Mouse (Mus musculus): ENCODE data around the gene Rab11fip3. TPM values are rescaled to one million over a fixed set of nuclear protein-coding genes. Genes with fewer than 3 reads are reported as not detected.
"Not testable (repeated sequence)": the region's sequence is repeated elsewhere in the genome, so short reads cannot be mapped to it uniquely, and the experiment has no call there.

The Rab11fip3 gene
- polyA plus RNA-seq, 1 experiment from 2014 or later: 43.1 TPM

DNA sequence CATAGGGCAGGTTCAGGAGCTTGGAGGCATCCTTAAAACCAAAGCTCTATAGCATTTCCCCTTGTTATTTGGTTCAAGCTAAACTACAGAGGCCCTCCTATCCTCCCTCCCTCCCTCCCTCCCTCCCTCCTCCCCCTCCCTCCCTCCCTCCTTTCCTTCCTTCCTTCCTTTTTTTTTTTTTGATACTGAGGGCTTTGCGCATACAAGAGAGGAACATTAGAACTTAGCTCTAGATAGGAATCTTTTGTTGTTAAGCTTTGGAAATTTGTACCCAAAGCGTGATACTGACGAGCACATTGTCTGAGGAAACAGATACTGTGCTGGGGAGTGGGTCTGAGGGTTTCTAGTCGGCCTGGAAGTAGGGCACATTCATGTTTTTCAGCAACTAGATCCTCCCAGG lies 36.3 kb upstream of the Rab11fip3 start:
- Histone ChIP-seq H3K4me1 (peaks cover 1% of the 10 kb centered on the region), H3K27ac (replicated peaks) (no peak overlapping the region), H3K27me3 (peaks cover 9% of the 10 kb centered on the region), H3K9me3 (no peaks in the 10 kb centered on the region), H3K4me3 (no peak overlapping the region), H3K36me3 (no peaks in the 10 kb centered on the region), H3K9ac (replicated peaks) (no peak overlapping the region), H3K4me2 (replicated peaks) (no peak overlapping the region)
- no peak for ATAC-seq (ENCODE audit: low FRiP score, low read depth)
- WGBS: 77% methylated on average over 4 of the region's 4 CpGs

DNA sequence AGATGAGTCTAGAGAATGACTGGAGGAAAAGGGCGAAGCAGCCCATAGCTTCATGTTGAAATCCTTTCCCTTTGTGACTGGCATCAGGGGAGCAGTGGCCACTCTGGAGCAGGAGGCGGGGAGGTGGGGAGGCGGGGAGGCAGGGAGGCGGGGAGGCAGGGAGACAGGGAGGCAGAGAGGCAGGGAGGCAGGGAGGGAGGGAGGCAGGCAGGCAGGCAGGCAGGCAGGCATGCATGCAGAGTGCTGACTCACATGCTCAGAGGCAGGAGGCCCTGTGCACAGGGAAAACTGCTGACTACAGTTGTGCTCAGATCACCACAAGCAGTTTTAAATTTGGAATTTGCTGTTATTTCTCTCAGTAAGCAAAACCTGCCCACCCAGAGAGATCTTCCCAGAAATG lies 32.1 kb upstream of the Rab11fip3 start:
- no peaks in the 10 kb centered on the region for H3K36me3 ChIP-seq
- no peaks in the 10 kb centered on the region for H3K9me3 ChIP-seq
- ATAC-seq (ENCODE audit: low FRiP score, low read depth): no peak
- H3K27ac ChIP-seq (replicated peaks): no peak overlapping the region
- no peaks in the 10 kb centered on the region for H3K27me3 ChIP-seq
- H3K4me3 ChIP-seq: no peak overlapping the region
- H3K4me2 ChIP-seq (replicated peaks): no peak overlapping the region
- 63% methylated on average over 3 of the region's 4 CpGs for WGBS
- H3K9ac ChIP-seq (replicated peaks): no peak overlapping the region
- H3K4me1 ChIP-seq: no peaks in the 10 kb centered on the region

DNA sequence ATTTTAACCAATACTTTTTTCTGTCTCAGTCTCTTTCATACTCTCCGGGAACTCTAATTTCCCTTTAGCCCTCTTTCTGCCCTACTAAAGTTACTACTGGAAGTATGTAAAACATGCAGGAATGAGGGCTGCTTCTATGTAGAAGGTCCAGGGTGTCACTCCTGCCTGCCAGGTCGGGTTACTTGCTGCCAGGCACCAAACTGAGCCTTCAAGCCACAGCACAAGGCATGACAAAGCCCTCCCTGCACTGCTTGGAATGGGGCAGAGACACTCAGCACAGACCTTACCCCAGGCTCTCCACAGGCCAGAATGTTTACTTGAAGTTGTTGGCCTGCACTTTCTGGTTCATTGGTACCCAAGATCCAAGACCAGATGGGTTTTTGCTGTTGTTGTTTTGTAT lies 30.8 kb upstream of the Rab11fip3 start:
- ATAC-seq (ENCODE audit: low FRiP score, low read depth): no peak
- no peak overlapping the region for H3K4me3 ChIP-seq
- 30% methylated on average over 2 of the region's 2 CpGs for WGBS

DNA sequence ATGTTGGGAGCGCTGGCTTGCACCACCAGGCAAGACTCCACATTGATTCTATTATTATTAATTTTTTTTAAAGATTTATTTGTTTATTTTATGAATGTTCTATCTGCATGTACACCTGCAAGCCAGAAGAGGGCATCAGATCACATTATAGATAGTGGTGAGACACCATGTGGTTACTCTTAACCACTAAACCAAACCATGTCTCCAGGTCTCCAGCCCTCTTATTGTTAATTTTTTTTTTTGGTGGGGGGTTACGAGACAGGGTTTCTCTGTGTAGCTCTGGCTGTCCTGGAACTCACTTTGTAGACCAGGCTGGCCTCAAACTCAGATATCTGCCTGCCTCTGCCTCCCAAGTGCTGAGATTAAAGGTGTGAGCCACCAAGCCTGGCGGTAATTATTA lies 30.0 kb upstream of the Rab11fip3 start:
- H3K9ac ChIP-seq (replicated peaks); H3K9me3 ChIP-seq; H3K27me3 ChIP-seq; H3K4me2 ChIP-seq (replicated peaks); ATAC-seq (ENCODE audit: low FRiP score, low read depth); H3K36me3 ChIP-seq; H3K4me3 ChIP-seq; H3K27ac ChIP-seq (replicated peaks): not testable (repeated sequence)
- peaks cover 12% of the 10 kb centered on the region for H3K4me1 ChIP-seq
- 62% methylated on average over 3 of the region's 3 CpGs for WGBS

More for the DNA sequence above, 30.8 kb upstream of the Rab11fip3 start:
- Histone ChIP-seq H3K27me3 (no peaks in the 10 kb centered on the region), H3K9me3 (no peaks in the 10 kb centered on the region), H3K4me2 (replicated peaks) (no peak overlapping the region), H3K27ac (replicated peaks) (no peak overlapping the region), H3K36me3 (no peaks in the 10 kb centered on the region), H3K4me1 (peaks cover 3% of the 10 kb centered on the region; the same call in 1 of the 2 replicates), H3K9ac (replicated peaks) (no peak overlapping the region)

DNA sequence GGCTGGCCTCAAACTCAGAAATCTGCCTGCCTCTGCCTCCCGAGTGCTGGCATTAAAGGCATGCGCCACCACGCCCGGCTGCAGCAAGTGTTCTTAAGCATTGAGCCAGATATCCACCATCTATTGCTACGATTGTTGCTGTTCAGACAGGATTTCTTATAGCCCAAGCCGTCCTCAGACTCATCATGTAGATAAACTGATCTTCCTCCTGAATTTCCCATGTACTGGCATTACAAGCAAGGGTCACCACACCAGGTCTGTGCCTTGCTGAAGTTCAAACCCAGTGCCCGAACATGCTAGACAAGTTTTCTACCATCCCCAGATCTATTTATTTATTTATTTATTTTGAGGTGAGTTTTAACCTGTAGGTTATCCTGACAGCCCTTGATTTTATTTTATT lies 29.1 kb upstream of the Rab11fip3 start:
- WGBS: 92% methylated on average over 7 of the region's 7 CpGs
- no peak overlapping the region for H3K4me3 ChIP-seq
- ATAC-seq (ENCODE audit: low FRiP score, low read depth): no peak

DNA sequence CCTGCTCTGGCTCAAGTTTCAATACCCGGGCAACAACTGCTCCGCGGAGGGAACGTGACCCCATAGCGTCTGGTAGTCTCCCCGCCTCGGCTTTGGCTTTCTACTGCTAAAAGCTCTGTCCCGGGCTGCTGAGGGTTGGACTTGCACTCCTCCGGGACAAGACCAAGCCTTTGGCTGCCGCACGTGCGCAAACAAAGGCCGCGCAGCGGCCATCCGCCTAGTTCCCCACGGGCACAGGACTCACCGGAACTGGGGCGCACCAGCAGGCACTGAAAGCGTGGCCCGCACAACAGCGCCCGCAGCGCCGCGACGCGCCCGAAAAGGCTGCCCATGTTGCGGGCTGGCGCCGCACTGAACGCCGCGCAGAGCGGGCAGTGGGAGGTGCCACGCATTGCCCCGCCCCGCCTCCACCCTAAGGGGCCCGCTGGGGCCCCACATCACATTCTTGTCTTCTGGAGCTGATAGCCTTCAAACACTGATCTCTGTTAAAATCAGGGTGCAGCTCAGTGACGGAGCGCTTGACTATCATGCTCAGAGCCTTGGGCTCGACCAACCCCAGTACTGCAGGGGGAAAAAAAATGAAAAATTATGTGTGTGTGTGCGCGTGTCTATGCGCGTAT lies 25.9 kb upstream of the Rab11fip3 start, which contains the start of gene Nme4:
Nme4 (minus strand) TSS at position 482 of the 620 bp plus-strand sequence.
- Histone ChIP-seq H3K27ac (replicated peaks) (peak within 1 kb of the TSS; percentile 63; the same call in 1 of the 2 replicates), H3K9me3 (no peaks in the 10 kb centered on the region), H3K27me3 (no peaks in the 10 kb centered on the region), H3K4me2 (replicated peaks) (peak within 1 kb of the TSS; percentile 69), H3K9ac (replicated peaks) (peak within 1 kb of the TSS; percentile 78), H3K36me3 (peaks cover 14% of the 10 kb centered on the region), H3K4me3 (peak within 1 kb of the TSS; percentile 60), H3K4me1 (peaks cover 14% of the 10 kb centered on the region)
- peak; percentile 78 for ATAC-seq (ENCODE audit: low FRiP score, low read depth)
- 3% methylated on average over 47 of the region's 47 CpGs for WGBS

More for the DNA sequence above, 29.1 kb upstream of the Rab11fip3 start:
- Histone ChIP-seq H3K4me1 (peaks cover 14% of the 10 kb centered on the region), H3K9me3 (no peaks in the 10 kb centered on the region), H3K27me3 (no peaks in the 10 kb centered on the region), H3K36me3 (no peaks in the 10 kb centered on the region), H3K9ac (replicated peaks) (no peak overlapping the region), H3K4me2 (replicated peaks) (no peak overlapping the region), H3K27ac (replicated peaks) (no peak overlapping the region)

DNA sequence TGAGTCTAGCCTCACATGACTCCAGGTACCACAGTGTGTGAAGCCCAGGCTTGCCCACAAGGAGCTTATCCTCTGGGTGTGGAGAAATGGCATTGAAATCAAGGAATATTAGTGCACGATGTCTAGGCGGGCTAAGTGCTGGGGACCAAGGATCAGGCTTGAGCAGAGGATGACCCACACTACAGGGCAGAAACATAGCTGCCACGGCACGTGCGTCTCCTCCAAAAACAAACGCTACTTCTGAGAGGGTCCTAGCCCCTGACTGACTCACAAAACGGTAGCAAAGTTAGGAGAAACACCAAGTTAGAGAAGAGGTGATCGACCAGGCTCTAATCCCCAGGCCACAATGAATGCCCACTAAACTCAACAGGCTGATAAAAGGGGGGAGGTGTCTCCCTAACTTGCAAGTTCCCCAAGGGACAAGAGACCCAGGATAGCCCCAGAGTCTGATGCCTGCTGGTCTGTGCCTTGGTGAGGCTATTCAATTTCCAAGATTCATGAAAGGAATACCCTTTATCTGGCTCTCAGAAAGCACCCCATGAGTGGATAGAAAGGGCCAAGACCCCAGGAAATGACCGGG lies 25.3 kb upstream of the Rab11fip3 start:
- 31% methylated on average over 9 of the region's 9 CpGs for WGBS
- no peak for ATAC-seq (ENCODE audit: low FRiP score, low read depth)
- Histone ChIP-seq H3K4me2 (replicated peaks) (peak overlapping the region; percentile 69), H3K27me3 (no peaks in the 10 kb centered on the region), H3K9ac (replicated peaks) (peak overlapping the region; percentile 78), H3K9me3 (no peaks in the 10 kb centered on the region), H3K4me3 (peak overlapping the region; percentile 60), H3K4me1 (peaks cover 19% of the 10 kb centered on the region), H3K27ac (replicated peaks) (0 out of 2 replicates have a peak overlapping the region, but pooled peaks have one; percentile 63), H3K36me3 (peaks cover 14% of the 10 kb centered on the region)

DNA sequence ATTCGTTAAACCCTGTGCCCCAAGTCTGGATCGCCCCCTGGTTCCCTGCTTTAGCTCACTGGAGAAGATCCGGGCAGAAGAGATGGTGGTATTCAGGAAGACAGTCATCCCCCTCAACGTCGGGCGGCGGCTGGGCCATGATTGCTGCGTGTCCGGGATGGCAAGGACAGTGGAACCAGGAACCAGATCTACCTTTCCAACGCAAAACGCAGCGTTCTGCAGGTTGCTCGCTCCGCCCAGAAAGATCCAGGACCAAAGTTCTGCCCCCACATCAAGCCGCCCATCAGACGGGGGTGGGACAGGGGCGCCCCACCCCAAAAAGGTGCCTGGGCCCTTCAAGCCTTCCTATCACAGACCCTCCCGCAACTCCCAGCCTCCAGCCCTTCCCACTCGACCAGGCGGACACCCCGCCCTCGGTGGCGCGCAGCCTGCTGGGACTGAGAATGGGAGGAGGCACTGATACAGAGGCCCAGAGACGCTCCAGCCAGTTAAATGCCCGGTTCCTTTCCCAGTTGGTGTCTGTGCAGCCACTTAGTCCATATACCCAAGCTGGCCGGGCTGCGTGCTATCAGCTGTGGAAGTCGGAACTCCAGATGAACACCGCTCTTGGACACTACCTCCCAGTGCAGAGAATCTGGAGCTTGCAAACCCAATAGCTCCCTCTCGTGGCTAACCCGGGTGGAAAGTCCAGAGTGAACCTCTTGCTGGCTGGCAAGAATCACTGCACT lies 20.7 kb upstream of the Rab11fip3 start, which contains the start of gene Decr2:
Decr2 (minus strand) TSS at position 433 of the 728 bp plus-strand sequence.
- Histone ChIP-seq H3K27ac (replicated peaks) (peak within 1 kb of the TSS; percentile 59), H3K27me3 (no peaks in the 10 kb centered on the region), H3K36me3 (peaks cover 14% of the 10 kb centered on the region), H3K9me3 (no peaks in the 10 kb centered on the region), H3K4me2 (replicated peaks) (peak within 1 kb of the TSS; percentile 91), H3K4me1 (peaks cover 16% of the 10 kb centered on the region), H3K4me3 (peak within 1 kb of the TSS; percentile 54), H3K9ac (replicated peaks) (peak within 1 kb of the TSS; percentile 78)
- peak; percentile 86 for ATAC-seq (ENCODE audit: low FRiP score, low read depth)
- WGBS: 3% methylated on average over 32 of the region's 32 CpGs

DNA sequence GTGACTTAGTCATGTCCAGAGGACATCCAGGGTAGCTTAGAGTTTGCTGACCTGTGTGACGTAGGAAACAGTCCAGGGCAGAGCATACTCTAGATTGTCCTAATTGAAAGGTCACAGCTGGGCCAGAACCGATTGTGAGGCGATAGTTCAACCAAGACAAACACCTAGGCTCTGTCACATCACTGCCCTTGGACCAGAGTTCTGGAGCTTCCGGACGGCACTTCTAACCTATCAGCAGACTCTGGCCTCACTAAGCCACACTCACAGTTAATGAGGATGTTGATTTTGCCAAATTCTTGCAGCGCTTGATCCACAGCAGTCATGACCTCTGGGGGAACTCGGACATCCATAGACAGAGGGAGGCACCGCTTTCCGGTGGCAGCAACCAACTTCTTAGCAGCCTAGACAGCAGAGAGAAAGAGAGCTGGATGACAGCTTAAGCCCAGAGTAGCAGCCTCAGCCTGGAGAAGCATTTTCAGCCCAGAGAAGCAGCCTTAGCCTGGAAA lies 17.8 kb upstream of the Rab11fip3 start:
- Histone ChIP-seq H3K9ac (replicated peaks) (no peak overlapping the region), H3K27me3 (no peaks in the 10 kb centered on the region), H3K4me1 (peaks cover 6% of the 10 kb centered on the region), H3K36me3 (peaks cover 7% of the 10 kb centered on the region), H3K27ac (replicated peaks) (no peak overlapping the region), H3K4me2 (replicated peaks) (no peak overlapping the region), H3K9me3 (no peaks in the 10 kb centered on the region), H3K4me3 (no peak overlapping the region)
- WGBS: 87% methylated on average over 9 of the region's 9 CpGs
- ATAC-seq (ENCODE audit: low FRiP score, low read depth): no peak

DNA sequence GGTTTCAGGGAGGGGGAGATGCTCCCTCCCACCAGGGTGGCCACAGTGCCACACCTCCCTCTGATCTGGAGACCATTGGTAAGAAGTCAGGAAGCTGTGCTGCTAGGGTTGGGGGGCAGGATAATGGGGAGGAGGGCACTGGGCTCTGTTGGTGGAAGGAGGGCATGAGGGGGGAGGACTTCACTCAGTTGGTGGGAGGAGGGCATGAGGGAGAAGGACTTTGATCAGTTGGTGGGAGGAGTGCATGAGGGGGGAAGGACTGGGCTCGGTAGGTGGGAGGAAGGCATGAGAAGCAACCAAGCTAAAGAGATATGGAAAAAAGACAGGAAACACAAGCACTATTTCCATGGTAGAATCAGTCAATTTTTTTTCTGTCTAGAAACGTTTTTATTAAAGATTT lies 11.5 kb upstream of the Rab11fip3 start:
- Histone ChIP-seq H3K27me3 (no peaks in the 10 kb centered on the region), H3K9ac (replicated peaks) (no peak overlapping the region), H3K4me2 (replicated peaks) (no peak overlapping the region), H3K9me3 (no peaks in the 10 kb centered on the region), H3K4me1 (no peaks in the 10 kb centered on the region), H3K4me3 (no peak overlapping the region), H3K36me3 (peaks cover 5% of the 10 kb centered on the region; the same call in 1 of the 2 replicates), H3K27ac (replicated peaks) (no peak overlapping the region)
- 41% methylated on average over 2 of the region's 2 CpGs for WGBS
- ATAC-seq (ENCODE audit: low FRiP score, low read depth): no peak

DNA sequence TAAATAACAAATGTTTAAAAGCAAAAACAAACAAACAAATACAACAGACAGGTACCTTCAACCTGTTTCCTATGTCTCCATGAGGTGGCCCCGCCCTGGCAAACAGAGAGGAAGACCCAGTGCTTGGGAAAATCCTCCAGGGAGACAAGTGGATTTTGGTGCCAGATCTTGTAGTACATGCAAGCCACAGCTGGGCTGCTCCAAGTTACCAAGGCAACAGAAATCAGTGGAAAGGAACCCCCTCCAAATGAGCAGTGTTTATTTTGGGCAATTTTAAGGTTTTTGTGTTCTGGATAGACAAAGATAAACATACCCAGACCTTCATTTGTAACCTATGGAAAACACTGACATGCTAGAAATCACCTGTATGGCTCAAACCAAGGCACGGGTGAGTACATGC lies 9.5 kb upstream of the Rab11fip3 start:
- 84% methylated on average over 2 of the region's 2 CpGs for WGBS
- Histone ChIP-seq H3K27ac (replicated peaks) (no peak overlapping the region), H3K36me3 (0 out of 2 replicates have a peak, but pooled peaks cover 5% of the 10 kb centered on the region), H3K4me2 (replicated peaks) (no peak overlapping the region), H3K9ac (replicated peaks) (no peak overlapping the region), H3K27me3 (no peaks in the 10 kb centered on the region), H3K4me3 (no peak overlapping the region), H3K9me3 (no peaks in the 10 kb centered on the region), H3K4me1 (no peaks in the 10 kb centered on the region)
- no peak for ATAC-seq (ENCODE audit: low FRiP score, low read depth)

DNA sequence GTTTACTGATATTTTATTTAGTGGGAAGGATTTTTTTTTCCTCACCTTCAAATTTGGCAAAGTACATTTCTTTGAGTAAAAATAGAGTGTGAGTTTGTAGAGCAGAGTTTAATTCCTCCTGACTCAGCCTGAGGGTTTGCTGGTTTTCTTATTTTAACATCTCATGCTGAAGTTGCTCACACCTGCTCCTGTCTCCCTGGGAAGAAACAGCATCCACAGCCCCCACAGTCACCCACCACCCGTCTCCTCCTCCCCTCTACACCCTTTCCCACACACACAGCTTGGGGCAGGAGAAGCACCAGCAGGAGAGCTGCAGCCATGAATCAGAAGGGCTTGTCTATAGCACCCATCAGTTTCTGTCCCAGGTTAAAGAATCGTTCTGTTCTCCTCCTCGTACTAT lies 5.9 kb upstream of the Rab11fip3 start:
- no peak overlapping the region for H3K4me3 ChIP-seq
- no peaks in the 10 kb centered on the region for H3K36me3 ChIP-seq
- H3K4me1 ChIP-seq: no peaks in the 10 kb centered on the region
- no peaks in the 10 kb centered on the region for H3K9me3 ChIP-seq
- no peak overlapping the region for H3K9ac ChIP-seq (replicated peaks)
- WGBS: 71% methylated on average over 3 of the region's 3 CpGs
- H3K27me3 ChIP-seq: peaks cover 12% of the 10 kb centered on the region
- H3K27ac ChIP-seq (replicated peaks): no peak overlapping the region
- ATAC-seq (ENCODE audit: low FRiP score, low read depth): no peak
- H3K4me2 ChIP-seq (replicated peaks): no peak overlapping the region

Measured in midbrain, embryonic 12.5 days (tissue).